Mouse (Mus musculus) MEL (cell line): ENCODE results near the gene Yipf3. TPM values are rescaled to one million over a fixed set of nuclear protein-coding genes. Genes with fewer than 3 reads are reported as not detected.

Experiments
- DNase-seq: peaks from one replicate; pipeline ENCODE4 v3.0.0; 2011; ENCODE audit warnings: low read depth, low spot score
- H3K27ac ChIP-seq: 2 replicates; pipeline ENCODE4 v1.5.1; 2012; ENCODE audit warnings: low read depth, mild to moderate bottlenecking, control low read depth, low read length, moderate library complexity; ENCODE audit not compliant: control insufficient read depth
- H3K27me3 ChIP-seq, 2 experiments: fragments of 150-350 bp in 1 of 2; sonication (generic) in 1 of 2; 2 replicates each; pipeline ENCODE4 v1.6.1; 2012; ENCODE audit warnings: low read length in 2 of 2, mild to moderate bottlenecking in 2 of 2, improper control_type of control experiment in 1 of 2, moderate library complexity in 1 of 2; ENCODE audit not compliant: insufficient read depth in 2 of 2, control insufficient read depth in 1 of 2
- H3K36me3 ChIP-seq, 2 experiments: 2 replicates each; pipeline ENCODE4 v1.6.1; 2012 to 2014; ENCODE audit warnings: low read length in 2 of 2, improper control_type of control experiment in 1 of 2, inconsistent platforms in 1 of 2, mild to moderate bottlenecking in 1 of 2; ENCODE audit not compliant: insufficient read depth in 2 of 2, control insufficient read depth in 1 of 2
- H3K4me1 ChIP-seq, 2 experiments: fragments of 150-350 bp in 1 of 2; sonication (generic) in 1 of 2; 2 replicates each; pipeline ENCODE4 v1.6.1; 2012; ENCODE audit warnings: low read length in 2 of 2, improper control_type of control experiment in 1 of 2, mild to moderate bottlenecking in 1 of 2; ENCODE audit not compliant: insufficient read depth in 2 of 2, control insufficient read depth in 1 of 2
- H3K4me3 ChIP-seq, 2 experiments: fragments of 150-350 bp in 1 of 2; sonication (generic) in 1 of 2; 2 replicates each; pipeline ENCODE4 v1.5.1; 2012; ENCODE audit warnings: low read depth in 2 of 2, low read length in 2 of 2, mild to moderate bottlenecking in 2 of 2, moderate library complexity in 2 of 2, control low read depth in 1 of 2, improper control_type of control experiment in 1 of 2; ENCODE audit not compliant: control insufficient read depth in 1 of 2, insufficient read depth in 1 of 2
- H3K79me2 ChIP-seq: 2 replicates; pipeline ENCODE4 v1.6.1; 2012; ENCODE audit warnings: mild to moderate bottlenecking, low read length, moderate library complexity; ENCODE audit not compliant: control insufficient read depth, poor library complexity, insufficient read depth
- H3K9ac ChIP-seq: 2 replicates; pipeline ENCODE4 v1.6.1; 2012; ENCODE audit warnings: low read depth, mild to moderate bottlenecking, control low read depth, low read length, moderate library complexity; ENCODE audit not compliant: control insufficient read depth, poor library complexity, severe bottlenecking
- H3K9me3 ChIP-seq: fragments of 150-350 bp; sonication (generic); replicated peaks from 2 replicates; pipeline ENCODE4 v1.6.1; 2012; ENCODE audit warnings: mild to moderate bottlenecking, low read length, improper control_type of control experiment, moderate library complexity; ENCODE audit not compliant: insufficient read depth
- CHD1 ChIP-seq: IDR thresholded peaks from 2 replicates; pipeline ENCODE4 v1.6.1; 2012; ENCODE audit warnings: low read depth, mild to moderate bottlenecking, inconsistent platforms, low read length, improper control_type of control experiment
- CHD2 ChIP-seq: IDR thresholded peaks from 2 replicates; pipeline ENCODE4 v1.6.1; 2011; ENCODE audit warnings: low read length, improper control_type of control experiment
- CTCF ChIP-seq, 3 experiments: IDR thresholded peaks in 2 of 3; conservative IDR thresholded peaks in 1 of 3; 2 replicates each; pipeline ENCODE4 v1.5.1; 2011 to 2012; ENCODE audit warnings: low read length in 3 of 3, low read depth in 2 of 3, mild to moderate bottlenecking in 2 of 3, improper control_type of control experiment in 1 of 3, inconsistent platforms in 1 of 3, mixed read lengths in 1 of 3, moderate library complexity in 1 of 3; ENCODE audit not compliant: control insufficient read depth in 1 of 3, insufficient read depth in 1 of 3, poor library complexity in 1 of 3, severe bottlenecking in 1 of 3
- E2F4 ChIP-seq: IDR thresholded peaks from 2 replicates; pipeline ENCODE4 v1.6.1; 2011; ENCODE audit warnings: low read depth, low read length, improper control_type of control experiment, borderline replicate concordance
- GABPA ChIP-seq: IDR thresholded peaks from 2 replicates; pipeline ENCODE4 v1.6.1; 2012; ENCODE audit warnings: low read depth, mild to moderate bottlenecking, inconsistent platforms, low read length, improper control_type of control experiment, moderate library complexity
- KAT2A ChIP-seq: conservative IDR thresholded peaks from 2 replicates; pipeline ENCODE4 v1.6.1; 2012; ENCODE audit warnings: low read depth, low read length, improper control_type of control experiment, inconsistent platforms
- MAFK ChIP-seq: IDR thresholded peaks from 2 replicates; pipeline ENCODE4 v1.6.1; 2011; ENCODE audit warnings: low read depth, mild to moderate bottlenecking, low read length, improper control_type of control experiment, borderline replicate concordance
- MAX ChIP-seq: IDR thresholded peaks from 2 replicates; pipeline ENCODE4 v1.6.1; 2011; ENCODE audit warnings: low read length, improper control_type of control experiment
- MAZ ChIP-seq: IDR thresholded peaks from 2 replicates; pipeline ENCODE4 v1.6.1; 2012; ENCODE audit warnings: low read depth, mild to moderate bottlenecking, inconsistent platforms, low read length, improper control_type of control experiment
- MEF2A ChIP-seq: IDR thresholded peaks from 2 replicates; pipeline ENCODE4 v1.6.1; 2014; ENCODE audit warnings: low read depth, mild to moderate bottlenecking, inconsistent platforms, low read length, improper control_type of control experiment; ENCODE audit not compliant: poor library complexity, insufficient replicate concordance, severe bottlenecking; ENCODE audit errors: extremely low read depth
- MYB ChIP-seq: IDR thresholded peaks from 2 replicates; pipeline ENCODE4 v1.6.1; 2011; ENCODE audit warnings: mild to moderate bottlenecking, low read depth, low read length, improper control_type of control experiment
- MYC ChIP-seq: IDR thresholded peaks from 2 replicates; pipeline ENCODE4 v1.6.1; 2011; ENCODE audit warnings: low read depth, mild to moderate bottlenecking, low read length, improper control_type of control experiment, moderate library complexity
- NELFE ChIP-seq: IDR thresholded peaks from 2 replicates; pipeline ENCODE4 v1.6.1; 2011; ENCODE audit warnings: low read depth, low read length, improper control_type of control experiment
- NRF1 ChIP-seq: IDR thresholded peaks from 2 replicates; pipeline ENCODE4 v1.6.1; 2014; ENCODE audit warnings: low read depth, mild to moderate bottlenecking, inconsistent platforms, low read length, improper control_type of control experiment, moderate library complexity; ENCODE audit not compliant: poor library complexity, insufficient read depth, severe bottlenecking
- POLR2A ChIP-seq, 2 experiments: IDR thresholded peaks; 2 replicates each; pipeline ENCODE4 v1.6.1; 2011 to 2012; ENCODE audit warnings: low read length in 2 of 2, mild to moderate bottlenecking in 2 of 2, control low read depth in 1 of 2, improper control_type of control experiment in 1 of 2, low read depth in 1 of 2, moderate library complexity in 1 of 2; ENCODE audit not compliant: control insufficient read depth in 1 of 2, insufficient read depth in 1 of 2, poor library complexity in 1 of 2
- POLR2AphosphoS2 ChIP-seq: IDR thresholded peaks from 2 replicates; pipeline ENCODE4 v1.6.1; 2011; ENCODE audit warnings: low read length, improper control_type of control experiment
- RCOR1 ChIP-seq: IDR thresholded peaks from 2 replicates; pipeline ENCODE4 v1.6.1; 2012; ENCODE audit warnings: low read depth, mild to moderate bottlenecking, inconsistent platforms, low read length, improper control_type of control experiment
- SMC3 ChIP-seq: IDR thresholded peaks from 2 replicates; pipeline ENCODE4 v1.6.1; 2011; ENCODE audit warnings: low read depth, low read length, improper control_type of control experiment
- TAL1 ChIP-seq: IDR thresholded peaks from 2 replicates; pipeline ENCODE4 v1.6.1; 2012; ENCODE audit warnings: mild to moderate bottlenecking, inconsistent platforms, low read length, moderate library complexity, mixed read lengths
- TCF12 ChIP-seq: IDR thresholded peaks from 2 replicates; pipeline ENCODE4 v1.6.1; 2014; ENCODE audit warnings: low read depth, mild to moderate bottlenecking, inconsistent platforms, low read length, improper control_type of control experiment, moderate library complexity
- USF2 ChIP-seq, 2 experiments: IDR thresholded peaks; 2 replicates each; pipeline ENCODE4 v1.6.1; 2011 to 2012; ENCODE audit warnings: improper control_type of control experiment in 2 of 2, low read length in 2 of 2, borderline replicate concordance in 1 of 2, inconsistent platforms in 1 of 2, low read depth in 1 of 2, mild to moderate bottlenecking in 1 of 2; ENCODE audit not compliant: insufficient read depth in 1 of 2
- ZKSCAN1 ChIP-seq: IDR thresholded peaks from 2 replicates; pipeline ENCODE4 v1.6.1; 2012; ENCODE audit warnings: low read depth, mild to moderate bottlenecking, inconsistent platforms, low read length, improper control_type of control experiment, moderate library complexity
- polyA plus RNA-seq, 2 experiments: library from polyadenylated mRNA; stranded (reverse) in 1 of 2; unstranded in 1 of 2; fragments of >175 nt in 1 of 2; fragments of >200 nt in 1 of 2; gene quantifications; 2 replicates each; pipeline versions ENCODE4 v1.2.1 to v1.2.4; 2012; ENCODE audit warnings: low replicate concordance in 2 of 2, low read depth in 1 of 2; ENCODE audit not compliant: insufficient read length in 2 of 2, insufficient read depth in 1 of 2, missing spikeins in 1 of 2
- total RNA-seq: library from RNA; depleted of rRNA; stranded (reverse); fragments of 300-350 nt; gene quantifications from 2 replicates; pipeline ENCODE4 v1.2.3, GENCODE M21; 2012

Yipf3 gene
- total and polyA plus RNA-seq, 3 experiments: 18.9 to 86.5 TPM; not detected in 1

DNA sequence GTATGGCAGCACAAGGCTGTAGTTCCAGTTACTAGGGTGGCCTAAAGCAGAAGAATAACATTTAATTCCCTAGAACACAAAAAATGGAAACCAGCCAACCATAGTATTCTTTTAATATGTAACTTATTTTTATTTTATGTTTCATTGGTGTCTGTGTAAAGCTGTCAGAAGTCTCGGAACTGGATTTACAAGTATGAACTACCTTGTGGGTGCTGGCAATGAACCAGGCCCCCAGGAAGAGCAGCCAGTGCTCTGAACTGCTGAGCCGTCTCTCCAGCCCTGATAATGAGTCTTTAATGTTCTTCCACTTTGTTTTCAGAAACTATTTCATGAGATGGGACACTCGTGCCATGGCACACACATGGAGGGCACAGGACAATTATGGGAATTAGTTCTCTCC, 37.3 kb upstream of the Yipf3 start:
- no peaks in the 10 kb centered on the region for H3K27me3 ChIP-seq
- H3K36me3 ChIP-seq: peaks cover 0 to 59% of the 10 kb centered on the region in 2 experiments; a peak in 2 of 4 replicates
- peaks cover 3% of the 10 kb centered on the region; the same call in 1 of the 2 replicates for H3K79me2 ChIP-seq
- DNase-seq: no peak
- no peaks in the 10 kb centered on the region for H3K4me1 ChIP-seq
- no peak overlapping the region for H3K9ac ChIP-seq
- TF ChIP-seq TAL1 (no peak), CHD2 (no peak), MYB (no peak), MAFK (no peak), CTCF (IDR thresholded peaks at IDR 0.05 in 2 of 3, conservative IDR thresholded peaks at IDR 0.05 in 1 of 3; ENCODE audit: control insufficient read depth in 1 of 3, insufficient read depth in 1 of 3, low read depth in 2 of 3, low read length in 3 of 3, poor library complexity in 1 of 3, severe bottlenecking in 1 of 3) (no peak), NRF1 (no peak), MEF2A (no peak), MAX (no peak), POLR2A (IDR thresholded peaks at IDR 0.05; ENCODE audit: control insufficient read depth in 1 of 2, insufficient read depth in 1 of 2, low read depth in 1 of 2, low read length in 2 of 2, poor library complexity in 1 of 2) (no peak), CHD1 (no peak)
- no peaks in the 10 kb centered on the region for H3K9me3 ChIP-seq
- H3K4me3 ChIP-seq: no peak overlapping the region
- no peak overlapping the region for H3K27ac ChIP-seq

DNA sequence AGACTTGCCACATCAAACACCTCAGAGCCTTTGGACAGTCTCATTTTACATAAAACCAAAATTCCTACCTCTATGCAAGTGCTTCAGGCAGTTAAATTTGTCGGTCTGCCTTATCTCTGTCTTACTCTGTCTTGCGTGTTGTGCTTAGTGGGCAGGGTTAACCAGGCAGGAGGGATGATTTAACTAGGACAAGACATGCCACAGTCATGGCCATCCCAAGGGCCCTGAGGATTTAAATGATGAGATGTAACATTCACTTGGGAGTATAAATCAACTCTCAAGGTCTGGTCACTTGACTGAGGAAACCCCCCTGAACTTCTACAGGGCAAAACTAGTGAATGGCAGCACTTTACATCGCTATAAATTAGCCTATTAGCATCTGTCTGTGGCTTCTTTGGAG, 26.3 kb upstream of the Yipf3 start:
- H3K9me3 ChIP-seq: no peaks in the 10 kb centered on the region
- H3K9ac ChIP-seq: no peak overlapping the region
- no peak overlapping the region for H3K4me3 ChIP-seq
- no peak overlapping the region for H3K27ac ChIP-seq
- peaks cover 0 to 59% of the 10 kb centered on the region in 2 experiments; a peak in 2 of 4 replicates for H3K36me3 ChIP-seq
- DNase-seq: no peak
- H3K27me3 ChIP-seq: no peaks in the 10 kb centered on the region
- H3K79me2 ChIP-seq: no peaks in the 10 kb centered on the region
- H3K4me1 ChIP-seq: no peaks in the 10 kb centered on the region
- TF ChIP-seq MAZ (no peak), USF2 (IDR thresholded peaks at IDR 0.05; ENCODE audit: borderline replicate concordance in 1 of 2, insufficient read depth in 1 of 2, low read depth in 1 of 2, low read length in 2 of 2) (no peak), NELFE (no peak), E2F4 (no peak)

DNA sequence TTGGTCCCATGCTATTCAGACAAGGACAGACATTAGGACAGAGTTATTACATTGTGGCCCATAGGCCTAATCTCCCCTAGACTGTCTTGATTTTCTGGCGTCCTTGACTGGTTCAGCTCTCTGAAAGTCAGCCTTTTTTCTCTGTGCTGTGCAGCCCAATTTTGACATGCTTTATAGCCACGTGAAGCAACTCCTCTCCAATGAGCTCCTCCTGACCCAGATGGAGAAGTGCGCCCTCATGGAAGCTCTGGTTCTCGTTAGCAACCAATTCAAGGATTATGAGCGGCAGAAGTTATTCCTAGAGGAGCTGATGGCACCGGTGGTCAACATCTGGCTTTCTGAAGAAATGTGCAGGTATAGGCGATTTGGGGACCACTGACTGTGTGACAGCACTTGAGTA, 20.3 kb upstream of the Yipf3 start:
- no peak overlapping the region for H3K4me3 ChIP-seq
- peaks cover 0 to 44% of the 10 kb centered on the region in 2 experiments; a peak in 2 of 4 replicates for H3K36me3 ChIP-seq
- H3K9me3 ChIP-seq: no peaks in the 10 kb centered on the region
- no peak overlapping the region for H3K9ac ChIP-seq
- TF ChIP-seq MYC: no peak
- no peak for TF ChIP-seq E2F4
- TF ChIP-seq SMC3: no peak
- TF ChIP-seq POLR2A (IDR thresholded peaks at IDR 0.05; ENCODE audit: control insufficient read depth in 1 of 2, insufficient read depth in 1 of 2, low read depth in 1 of 2, low read length in 2 of 2, poor library complexity in 1 of 2): no peak
- TF ChIP-seq NELFE: no peak
- no peak for TF ChIP-seq TAL1
- TF ChIP-seq POLR2AphosphoS2: no peak
- TF ChIP-seq TCF12: no peak
- TF ChIP-seq KAT2A: no peak
- TF ChIP-seq ZKSCAN1: no peak
- no peak for TF ChIP-seq CTCF (IDR thresholded peaks at IDR 0.05 in 2 of 3, conservative IDR thresholded peaks at IDR 0.05 in 1 of 3; ENCODE audit: control insufficient read depth in 1 of 3, insufficient read depth in 1 of 3, low read depth in 2 of 3, low read length in 3 of 3, poor library complexity in 1 of 3, severe bottlenecking in 1 of 3)
- no peak for TF ChIP-seq USF2 (IDR thresholded peaks at IDR 0.05; ENCODE audit: borderline replicate concordance in 1 of 2, insufficient read depth in 1 of 2, low read depth in 1 of 2, low read length in 2 of 2)
- TF ChIP-seq GABPA: no peak
- TF ChIP-seq MAZ: no peak
- TF ChIP-seq CHD1: no peak
- no peak for TF ChIP-seq RCOR1
- no peak for DNase-seq
- H3K27ac ChIP-seq: no peak overlapping the region
- no peaks in the 10 kb centered on the region for H3K79me2 ChIP-seq
- H3K4me1 ChIP-seq: no peaks in the 10 kb centered on the region
- H3K27me3 ChIP-seq: no peaks in the 10 kb centered on the region
